Mouse (Mus musculus) central nervous system, embryonic 14 days (tissue): ENCODE data around the gene Ccdc40. TPM values are rescaled to one million over a fixed set of nuclear protein-coding genes. Genes with fewer than 3 reads are reported as not detected.

Experiments used
- polyA plus RNA-seq: library from polyadenylated mRNA; depleted of rRNA; stranded (reverse); fragments of >200 nt; gene quantifications from 2 replicates; pipeline ENCODE4 v1.2.3, GENCODE M21; 2012; rRNA removed

The Ccdc40 gene
- 12.5 and 13.5 TPM in 2 replicates for polyA plus RNA-seq

GRCm38 (mm10) chr11:119228091-119228781 is at the start of gene Ccdc40, which contains the start of gene Tbc1d16:
Gene Ccdc40, plus strand, starts transcription at chr11:119228572.
Gene Tbc1d16, minus strand, starts transcription at chr11:119228499.

GRCm38 (mm10) chr11:119267768-119268556 is 39.6 kb downstream of the Ccdc40 start, which contains the start of gene Gaa:
Gene Gaa, plus strand, starts transcription at chr11:119267887.

GRCm38 (mm10) chr11:119299391-119300245 is 71.2 kb downstream of the Ccdc40 start, which contains the start of gene Eif4a3:
Gene Eif4a3, minus strand, starts transcription at chr11:119300089.

GRCm38 (mm10) chr11:119307658-119307867 is 79.2 kb downstream of the Ccdc40 start, which contains the start of gene Card14:
Gene Card14, plus strand, starts transcription at chr11:119307768.

Other genes with a start within 250 kb of the Ccdc40 start
- gene Enpp7, start 240.4 kb upstream of the Ccdc40 start, polyA plus RNA-seq, result not detected in 2 replicates
- 33.0 and 38.5 TPM in 2 replicates for gene Cbx2, start 205.6 kb upstream of the Ccdc40 start, polyA plus RNA-seq
- 8.7 and 9.2 TPM in 2 replicates for gene Cbx8, start 187.6 kb upstream of the Ccdc40 start, polyA plus RNA-seq
- gene Cbx4, start 142.4 kb upstream of the Ccdc40 start, polyA plus RNA-seq, result 27.2 and 30.2 TPM in 2 replicates
- 58.0 and 61.1 TPM in 2 replicates for gene Tbc1d16, start 73 bp upstream of the Ccdc40 start, polyA plus RNA-seq
- gene Gaa, start 39.3 kb downstream of the Ccdc40 start, polyA plus RNA-seq, result 68.6 and 92.1 TPM in 2 replicates
- gene Eif4a3, start 71.5 kb downstream of the Ccdc40 start, polyA plus RNA-seq, result 210 and 224 TPM in 2 replicates
- 0.16 and 0.26 TPM in 2 replicates for gene Card14, start 79.2 kb downstream of the Ccdc40 start, polyA plus RNA-seq
- 3.6 and 4.8 TPM in 2 replicates for gene Sgsh, start 127.0 kb downstream of the Ccdc40 start, polyA plus RNA-seq
- 7.9 and 10.6 TPM in 2 replicates for gene Slc26a11, start 127.0 kb downstream of the Ccdc40 start, polyA plus RNA-seq
- gene Rnf213, start 164.5 kb downstream of the Ccdc40 start, polyA plus RNA-seq, result 5.4 and 8.0 TPM in 2 replicates